Mouse (Mus musculus) heart, postnatal 0 days (tissue): Measurements from ENCODE around the gene Tns3.

ENCODE experiments used
- CTCF ChIP-seq: IDR thresholded peaks from 2 replicates; pipeline ENCODE4 v1.5.1; 2016; ENCODE audit warnings: antibody characterized with exemption, control low read depth, low read depth
- EP300 ChIP-seq: IDR thresholded peaks from 2 replicates; pipeline ENCODE4 v1.6.1; 2016; ENCODE audit warnings: antibody characterized with exemption, low read depth

GRCm38 (mm10) chr11:8671698-8672097 lies 7.4 kb upstream of the Tns3 start:
- TF ChIP-seq CTCF (no peak), EP300 (no peak)
